Mouse (Mus musculus): ENCODE results near the gene Usp40. TPM values are rescaled to one million over a fixed set of nuclear protein-coding genes. Genes with fewer than 3 reads are reported as not detected.

Usp40 gene
- polyA plus RNA-seq, 1 experiment: 0.68 TPM

GRCm38 (mm10) chr1:87922666-87923065 lies 85.7 kb downstream of the Usp40 start:
- peaks cover 100% of the 10 kb centered on the region for H3K36me3 ChIP-seq (replicated peaks; ENCODE audit: low read length)
- no peaks in the 10 kb centered on the region for H3K27me3 ChIP-seq (replicated peaks)
- H3K4me1 ChIP-seq: peaks cover 50% of the 10 kb centered on the region
- H3K9me3 ChIP-seq: no peaks in the 10 kb centered on the region
- TF ChIP-seq GATA1 (IDR thresholded peaks at IDR 0.05; ENCODE audit: borderline replicate concordance, low read length) (no peak), FLI1 (IDR thresholded peaks at IDR 0.05; ENCODE audit: low read length) (no peak)
- H3K4me3 ChIP-seq (replicated peaks): no peak overlapping the region

GRCm38 (mm10) chr1:87920056-87920614 lies 88.2 kb downstream of the Usp40 start:
- no peak for TF ChIP-seq GATA1 (IDR thresholded peaks at IDR 0.05; ENCODE audit: borderline replicate concordance, low read length)
- no peak for TF ChIP-seq FLI1 (IDR thresholded peaks at IDR 0.05; ENCODE audit: low read length)
- Histone ChIP-seq H3K9me3 (no peaks in the 10 kb centered on the region), H3K4me3 (replicated peaks) (no peak overlapping the region), H3K27me3 (replicated peaks) (no peaks in the 10 kb centered on the region), H3K36me3 (replicated peaks; ENCODE audit: low read length) (peaks cover 100% of the 10 kb centered on the region), H3K4me1 (peaks cover 49% of the 10 kb centered on the region)

GRCm38 (mm10) chr1:87918061-87918460 lies 90.3 kb downstream of the Usp40 start:
- Histone ChIP-seq H3K27me3 (replicated peaks) (no peaks in the 10 kb centered on the region), H3K36me3 (replicated peaks; ENCODE audit: low read length) (peaks cover 99% of the 10 kb centered on the region), H3K9me3 (no peaks in the 10 kb centered on the region), H3K4me1 (peaks cover 57% of the 10 kb centered on the region), H3K4me3 (replicated peaks) (no peak overlapping the region)
- no peak for TF ChIP-seq FLI1 (IDR thresholded peaks at IDR 0.05; ENCODE audit: low read length)
- no peak for TF ChIP-seq GATA1 (IDR thresholded peaks at IDR 0.05; ENCODE audit: borderline replicate concordance, low read length)

- no peak overlapping the region for H3K4me3 ChIP-seq (replicated peaks)
- H3K27me3 ChIP-seq (replicated peaks): no peaks in the 10 kb centered on the region
- H3K9me3 ChIP-seq: no peaks in the 10 kb centered on the region
- TF ChIP-seq FLI1 (IDR thresholded peaks at IDR 0.05; ENCODE audit: low read length): no peak
- TF ChIP-seq GATA1 (IDR thresholded peaks at IDR 0.05; ENCODE audit: borderline replicate concordance, low read length): no peak
- peaks cover 64% of the 10 kb centered on the region for H3K4me1 ChIP-seq
- peaks cover 99% of the 10 kb centered on the region for H3K36me3 ChIP-seq (replicated peaks; ENCODE audit: low read length)
These were observed 91.0 kb downstream of the Usp40 start for GRCm38 (mm10) chr1:87917361-87917760.

GRCm38 (mm10) chr1:87913356-87913755 lies 95.0 kb downstream of the Usp40 start:
- H3K4me3 ChIP-seq (replicated peaks): no peak overlapping the region
- peaks cover 97% of the 10 kb centered on the region for H3K36me3 ChIP-seq (replicated peaks; ENCODE audit: low read length)
- TF ChIP-seq FLI1 (IDR thresholded peaks at IDR 0.05; ENCODE audit: low read length): no peak
- no peak for TF ChIP-seq GATA1 (IDR thresholded peaks at IDR 0.05; ENCODE audit: borderline replicate concordance, low read length)
- no peaks in the 10 kb centered on the region for H3K27me3 ChIP-seq (replicated peaks)
- H3K4me1 ChIP-seq: peaks cover 94% of the 10 kb centered on the region
- no peaks in the 10 kb centered on the region for H3K9me3 ChIP-seq

GRCm38 (mm10) chr1:87910428-87910827 lies 97.9 kb downstream of the Usp40 start:
- H3K9me3 ChIP-seq: no peaks in the 10 kb centered on the region
- peaks cover 93% of the 10 kb centered on the region for H3K4me1 ChIP-seq
- H3K27me3 ChIP-seq (replicated peaks): no peaks in the 10 kb centered on the region
- H3K36me3 ChIP-seq (replicated peaks; ENCODE audit: low read length): peaks cover 92% of the 10 kb centered on the region
- TF ChIP-seq FLI1 (IDR thresholded peaks at IDR 0.05; ENCODE audit: low read length) (no peak), GATA1 (IDR thresholded peaks at IDR 0.05; ENCODE audit: borderline replicate concordance, low read length) (no peak)
- no peak overlapping the region for H3K4me3 ChIP-seq (replicated peaks)

- H3K9me3 ChIP-seq: no peaks in the 10 kb centered on the region
- H3K36me3 ChIP-seq (replicated peaks; ENCODE audit: low read length): peaks cover 83% of the 10 kb centered on the region
- TF ChIP-seq GATA1 (IDR thresholded peaks at IDR 0.05; ENCODE audit: borderline replicate concordance, low read length): no peak
- TF ChIP-seq FLI1 (IDR thresholded peaks at IDR 0.05; ENCODE audit: low read length): no peak
- peaks cover 85% of the 10 kb centered on the region for H3K4me1 ChIP-seq
- H3K4me3 ChIP-seq (replicated peaks): no peak overlapping the region
- no peaks in the 10 kb centered on the region for H3K27me3 ChIP-seq (replicated peaks)
These were observed 98.8 kb downstream of the Usp40 start for GRCm38 (mm10) chr1:87909565-87909964.

GRCm38 (mm10) chr1:87908736-87909135 lies 99.6 kb downstream of the Usp40 start:
- peak overlapping the region; percentile 55 for H3K4me3 ChIP-seq (replicated peaks)
- no peaks in the 10 kb centered on the region for H3K9me3 ChIP-seq
- H3K27me3 ChIP-seq (replicated peaks): no peaks in the 10 kb centered on the region
- peaks cover 76% of the 10 kb centered on the region for H3K4me1 ChIP-seq
- no peak for TF ChIP-seq GATA1 (IDR thresholded peaks at IDR 0.05; ENCODE audit: borderline replicate concordance, low read length)
- TF ChIP-seq FLI1 (IDR thresholded peaks at IDR 0.05; ENCODE audit: low read length): no peak
- H3K36me3 ChIP-seq (replicated peaks; ENCODE audit: low read length): peaks cover 75% of the 10 kb centered on the region

GRCm38 (mm10) chr1:87908006-87908405 lies 100.3 kb downstream of the Usp40 start:
- TF ChIP-seq FLI1 (IDR thresholded peaks at IDR 0.05; ENCODE audit: low read length) (no peak), GATA1 (IDR thresholded peaks at IDR 0.05; ENCODE audit: borderline replicate concordance, low read length) (no peak)
- Histone ChIP-seq H3K36me3 (replicated peaks; ENCODE audit: low read length) (peaks cover 74% of the 10 kb centered on the region), H3K9me3 (no peaks in the 10 kb centered on the region), H3K4me3 (replicated peaks) (no peak overlapping the region), H3K4me1 (peaks cover 74% of the 10 kb centered on the region), H3K27me3 (replicated peaks) (no peaks in the 10 kb centered on the region)

- H3K27me3 ChIP-seq (replicated peaks): no peaks in the 10 kb centered on the region
- no peak for TF ChIP-seq FLI1 (IDR thresholded peaks at IDR 0.05; ENCODE audit: low read length)
- no peak for TF ChIP-seq GATA1 (IDR thresholded peaks at IDR 0.05; ENCODE audit: borderline replicate concordance, low read length)
- H3K4me1 ChIP-seq: peaks cover 74% of the 10 kb centered on the region
- H3K4me3 ChIP-seq (replicated peaks): no peak overlapping the region
- H3K36me3 ChIP-seq (replicated peaks; ENCODE audit: low read length): peaks cover 72% of the 10 kb centered on the region
- H3K9me3 ChIP-seq: no peaks in the 10 kb centered on the region
These were observed 101.9 kb downstream of the Usp40 start for GRCm38 (mm10) chr1:87906361-87906956.

All from megakaryocyte, embryonic 14.5 days (primary cell).